ENCODE assay signal across 9 mouse cellular contexts in genomic region chr10:61534371-61535101, GRCm38 (mm10). TPM values are rescaled to one million over a fixed set of nuclear protein-coding genes. Genes with fewer than 3 reads are reported as not detected.
DNase-seq lines count a peak whose midpoint lies in the region; ATAC-seq and TF ChIP-seq lines count a peak whose summit lies in the region.
"Had no signal": no experiment of that assay in that cellular context is flagged by ENCODE, and none has a peak within 500 bp of the region (broad histone marks: within the 10 kb centered on the region; RNA-seq: fewer than 3 reads in every experiment).

No protein-coding gene starts in this region.

- peak; percentile 6; the same call in 1 of the 2 replicates for TF ChIP-seq CTCF in liver, postnatal 0 days (IDR thresholded peaks at IDR 0.05; ENCODE audit: low read depth)

- H3K4me2 ChIP-seq in hindbrain, embryonic 12.5 days (replicated peaks) = no peak overlapping the region
- no peak overlapping the region for H3K4me2 ChIP-seq in liver, postnatal 0 days (ENCODE audit: low read depth, low read length)

- no peaks in the 10 kb centered on the region for H3K9me3 ChIP-seq in hindbrain, embryonic 12.5 days (replicated peaks)
- H3K9me3 ChIP-seq in liver, postnatal 0 days (ENCODE audit: low read length) = no peaks in the 10 kb centered on the region

- no peaks in the 10 kb centered on the region for H3K36me3 ChIP-seq in hindbrain, embryonic 12.5 days
- no peaks in the 10 kb centered on the region for H3K36me3 ChIP-seq in liver, postnatal 0 days (replicated peaks; ENCODE audit: insufficient read depth, low read length)

- H3K9ac ChIP-seq in hindbrain, embryonic 12.5 days = peak overlapping the region; percentile 20; the same call in 1 of the 2 replicates
- no peak overlapping the region for H3K9ac ChIP-seq in liver, postnatal 0 days (replicated peaks)

- ATAC-seq in hindbrain, embryonic 12.5 days (ENCODE audit: low FRiP score) = peak; percentile 79
- peak; percentile 58 for ATAC-seq in liver, postnatal 0 days

- no peak overlapping the region for H3K4me3 ChIP-seq in hindbrain, embryonic 12.5 days
- no peak overlapping the region for H3K4me3 ChIP-seq in liver, postnatal 0 days (ENCODE audit: low read depth, low read length)

- 45% methylated on average over 3 of the region's 3 CpGs for WGBS in hindbrain, embryonic 12.5 days
- 67% methylated on average over 3 of the region's 3 CpGs for WGBS in liver, postnatal 0 days (ENCODE audit: insufficient replicate concordance)

- peak; percentile 92 for DNase-seq in heart, adult 11 months
- DNase-seq in heart, postnatal 14 days = no peak
- DNase-seq in embryo, embryonic 11 days = peak; percentile 76
- peak; percentile 32 for DNase-seq in liver, postnatal 0 days
- DNase-seq in retina, embryonic 14.5 days (ENCODE audit: low spot score) = peak; percentile 15
- no peak for DNase-seq in left cerebral cortex, adult 11 months (ENCODE audit: low spot score)
- no peak for DNase-seq in right cerebral cortex, adult 2 months (ENCODE audit: low spot score in 2 of 2)

- intact Hi-C loops in heart, postnatal 14 days (cut with DNase I) = no loop called here

- no peak for TF ChIP-seq EP300 in liver, postnatal 0 days (IDR thresholded peaks at IDR 0.05; ENCODE audit: low read depth)

- peak overlapping the region; percentile 82 for H3K27ac ChIP-seq in hindbrain, embryonic 12.5 days
- no peak overlapping the region for H3K27ac ChIP-seq in liver, postnatal 0 days (ENCODE audit: low read depth)

- H3K27me3 ChIP-seq in hindbrain, embryonic 12.5 days = no peaks in the 10 kb centered on the region
- H3K27me3 ChIP-seq in liver, postnatal 0 days (ENCODE audit: insufficient read depth, low read length) = no peaks in the 10 kb centered on the region
- H3K27me3 ChIP-seq: CH12.LX had no signal

- H3K4me1 ChIP-seq in hindbrain, embryonic 12.5 days = peaks cover 54% of the 10 kb centered on the region
- H3K4me1 ChIP-seq in liver, postnatal 0 days (ENCODE audit: insufficient read depth) = peaks cover 34% of the 10 kb centered on the region

RNA-seq across cellular contexts. Expression of gene Lrrc20, which starts 58.9 kb away (rescaled TPM):
- total RNA-seq in heart, postnatal 14 days (2021) = 10 to 100 TPM; 24.5 to 25.8 TPM
- 12.5 and 13.5 TPM in 2 replicates for polyA plus RNA-seq in hindbrain, embryonic 12.5 days (2016; fragmentation: Nextera tagmentation; extraction: Ambion mirVana)
- polyA plus RNA-seq in liver, postnatal 0 days (2015; fragmentation: Nextera tagmentation; extraction: Ambion mirVana) = 3.0 TPM in 2 replicates

Comparison
In these comparisons a context has a peak if more than half of its experiments do, and no peak if none do; other contexts are left out.
1. DNase-seq: peak in heart, adult 11 months (single experiment), embryo, embryonic 11 days (single experiment), liver, postnatal 0 days (single experiment) and retina, embryonic 14.5 days (single experiment); none in heart, postnatal 14 days (0 of 2), left cerebral cortex, adult 11 months (single experiment) and right cerebral cortex, adult 2 months (0 of 2).